ENCODE assay signal across 21 mouse cellular contexts in genomic region chr5:92715319-92715718, GRCm38 (mm10). TPM values are rescaled to one million over a fixed set of nuclear protein-coding genes. Genes with fewer than 3 reads are reported as not detected.
A peak's percentile ranks its signal among the peaks of the same experiment; 100 is the strongest.
DNase-seq lines count a peak whose midpoint lies in the region; ATAC-seq and TF ChIP-seq lines count a peak whose summit lies in the region.
"Had no signal": no experiment of that assay in that cellular context is flagged by ENCODE, and none has a peak within 500 bp of the region (broad histone marks: within the 10 kb centered on the region; RNA-seq: fewer than 3 reads in every experiment).

No protein-coding gene starts in this region.

- TF ChIP-seq POLR2A in liver, adult 2 months (IDR thresholded peaks at IDR 0.05; ENCODE audit: extremely low read depth, insufficient read depth, low read length): no peak
- TF ChIP-seq POLR2A in brain, embryonic 14.5 days (IDR thresholded peaks at IDR 0.05; ENCODE audit: borderline replicate concordance, extremely low read depth, insufficient read depth, insufficient read length, poor library complexity, severe bottlenecking): no peak

- H3K4me3 ChIP-seq in heart, embryonic 12.5 days: no peak overlapping the region
- no peak overlapping the region for H3K4me3 ChIP-seq in liver, adult 2 months (ENCODE audit: insufficient read depth, low read depth, low read length)
- H3K4me3 ChIP-seq in liver, embryonic 12.5 days: no peak overlapping the region
- no peak overlapping the region for H3K4me3 ChIP-seq in forebrain, embryonic 15.5 days
- H3K4me3 ChIP-seq: embryonic facial prominence, embryonic 12.5 days; heart, adult 2 months; hindbrain, embryonic 12.5 days; intestine, embryonic 15.5 days had no signal

- H3K9me3 ChIP-seq in heart, embryonic 12.5 days (replicated peaks): no peaks in the 10 kb centered on the region
- no peaks in the 10 kb centered on the region for H3K9me3 ChIP-seq in liver, embryonic 12.5 days (replicated peaks)
- no peaks in the 10 kb centered on the region for H3K9me3 ChIP-seq in forebrain, embryonic 15.5 days
- H3K9me3 ChIP-seq: embryonic facial prominence, embryonic 12.5 days; hindbrain, embryonic 12.5 days; intestine, embryonic 15.5 days had no signal

- 70% methylated on average over 11 of the region's 11 CpGs for WGBS in heart, embryonic 12.5 days
- WGBS in liver, adult 2 months: 26% methylated on average over 11 of the region's 11 CpGs
- WGBS in liver, embryonic 12.5 days (ENCODE audit: insufficient replicate concordance): 71% methylated on average over 11 of the region's 11 CpGs
- WGBS in forebrain, embryonic 15.5 days: 18% methylated on average over 11 of the region's 11 CpGs

- no peak for TF ChIP-seq CTCF in liver, adult 2 months (IDR thresholded peaks at IDR 0.05; ENCODE audit: low read depth, low read length)
- no peak for TF ChIP-seq CTCF in brain, embryonic 14.5 days (IDR thresholded peaks at IDR 0.05; ENCODE audit: borderline replicate concordance, extremely low read depth, insufficient read depth, insufficient read length)

- peaks cover 8% of the 10 kb centered on the region; the same call in 1 of the 2 replicates for H3K79me2 ChIP-seq in liver, adult 2 months (ENCODE audit: control insufficient read depth, insufficient read depth, low read length)

- peaks cover 7% of the 10 kb centered on the region for H3K4me1 ChIP-seq in heart, embryonic 12.5 days (replicated peaks)
- peaks cover 58% of the 10 kb centered on the region for H3K4me1 ChIP-seq in liver, adult 2 months (ENCODE audit: control insufficient read depth, insufficient read depth, low read length)
- H3K4me1 ChIP-seq in liver, embryonic 12.5 days: no peaks in the 10 kb centered on the region
- peaks cover 2% of the 10 kb centered on the region for H3K4me1 ChIP-seq in forebrain, embryonic 15.5 days
- H3K4me1 ChIP-seq: hindbrain, embryonic 12.5 days; intestine, embryonic 15.5 days had no signal

- no peak for ATAC-seq in heart, embryonic 12.5 days (ENCODE audit: insufficient number of reproducible peaks, low FRiP score)
- no peak for ATAC-seq in liver, embryonic 12.5 days
- ATAC-seq in forebrain, embryonic 15.5 days (replicated peaks): 0 out of 2 replicates have a peak, but pooled peaks have one; percentile 17
- ATAC-seq: intestine, embryonic 15.5 days had no signal

- no peaks in the 10 kb centered on the region for H3K27me3 ChIP-seq in heart, embryonic 12.5 days (replicated peaks)
- no peaks in the 10 kb centered on the region for H3K27me3 ChIP-seq in liver, adult 2 months (ENCODE audit: control insufficient read depth, insufficient read depth, low read length)
- no peaks in the 10 kb centered on the region for H3K27me3 ChIP-seq in liver, embryonic 12.5 days (replicated peaks)
- H3K27me3 ChIP-seq in forebrain, embryonic 15.5 days: no peaks in the 10 kb centered on the region
- H3K27me3 ChIP-seq: CH12.LX; embryonic facial prominence, embryonic 12.5 days; hindbrain, embryonic 12.5 days; intestine, embryonic 15.5 days had no signal

- no peaks in the 10 kb centered on the region for H3K36me3 ChIP-seq in heart, embryonic 12.5 days
- H3K36me3 ChIP-seq in liver, adult 2 months (ENCODE audit: control insufficient read depth, insufficient read depth, low read length): no peaks in the 10 kb centered on the region
- no peaks in the 10 kb centered on the region for H3K36me3 ChIP-seq in liver, embryonic 12.5 days
- H3K36me3 ChIP-seq in forebrain, embryonic 15.5 days: no peaks in the 10 kb centered on the region
- H3K36me3 ChIP-seq: embryonic facial prominence, embryonic 12.5 days; hindbrain, embryonic 12.5 days; intestine, embryonic 15.5 days had no signal

- no peak overlapping the region for H3K9ac ChIP-seq in heart, embryonic 12.5 days
- H3K9ac ChIP-seq in liver, adult 2 months (ENCODE audit: low read depth, low read length): no peak overlapping the region
- H3K9ac ChIP-seq in liver, embryonic 12.5 days: no peak overlapping the region
- no peak overlapping the region for H3K9ac ChIP-seq in forebrain, embryonic 15.5 days (replicated peaks)
- H3K9ac ChIP-seq: embryonic facial prominence, embryonic 12.5 days; hindbrain, embryonic 12.5 days; intestine, embryonic 15.5 days had no signal

- no peak overlapping the region for H3K27ac ChIP-seq in heart, embryonic 12.5 days (ENCODE audit: poor library complexity, severe bottlenecking)
- peak overlapping the region; percentile 50 for H3K27ac ChIP-seq in liver, adult 2 months (replicated peaks; ENCODE audit: insufficient read depth, low read depth, low read length)
- H3K27ac ChIP-seq in liver, embryonic 12.5 days: no peak overlapping the region
- 0 out of 2 replicates have a peak overlapping the region, but pooled peaks have one; percentile 29 for H3K27ac ChIP-seq in forebrain, embryonic 15.5 days (replicated peaks)
- H3K27ac ChIP-seq: embryonic facial prominence, embryonic 12.5 days; heart, adult 2 months; hindbrain, embryonic 12.5 days; intestine, embryonic 15.5 days had no signal

- no peak overlapping the region for H3K4me2 ChIP-seq in heart, embryonic 12.5 days
- no peak overlapping the region for H3K4me2 ChIP-seq in liver, embryonic 12.5 days
- H3K4me2 ChIP-seq in forebrain, embryonic 15.5 days (replicated peaks): no peak overlapping the region
- H3K4me2 ChIP-seq: embryonic facial prominence, embryonic 12.5 days; heart, embryonic 11.5 days; hindbrain, embryonic 12.5 days; intestine, embryonic 15.5 days had no signal

- DNase-seq in heart, adult 11 months: peak; percentile 73
- DNase-seq in liver, adult 2 months (ENCODE audit: extremely low read depth, low read depth, low spot score): peak; percentile 50
- DNase-seq in brain, embryonic 14.5 days (ENCODE audit: low read depth): peak; percentile 71
- DNase-seq in urinary bladder, postnatal 14 days (ENCODE audit: low spot score): no peak
- DNase-seq: adrenal gland, adult 8-10 months; adrenal gland, postnatal 36 days; cerebellum, adult 11 months; cerebellum, adult 8-10 months; cerebellum, postnatal 25 days; gastrocnemius, postnatal 36 days; heart, adult 2 months; kidney, adult 18-20 months had no signal

RNA-seq across cellular contexts. Expression of gene Shroom3, which starts 32.1 kb away (rescaled TPM):
- 19.7 and 22.2 TPM in 2 replicates for polyA plus RNA-seq in heart, embryonic 12.5 days (2016; fragmentation: Nextera tagmentation; extraction: Ambion mirVana)
- 4.1 and 7.0 TPM in 2 replicates for total RNA-seq in liver, adult 2 months (2014; rRNA removed)
- 3.7 and 4.0 TPM in 2 replicates for polyA plus RNA-seq in liver, adult 2 months (2012; rRNA removed)
- polyA plus RNA-seq in liver, embryonic 12.5 days (2016; fragmentation: Nextera tagmentation; extraction: Ambion mirVana): 0.92 and 1.2 TPM in 2 replicates
- 5.3 and 8.0 TPM in 2 replicates for polyA plus RNA-seq in brain, embryonic 14.5 days (2012; rRNA removed)
- polyA plus RNA-seq in forebrain, embryonic 15.5 days (2015; fragmentation: Nextera tagmentation; extraction: Ambion mirVana): 2.4 and 2.9 TPM in 2 replicates

RNA-seq across cellular contexts. Expression of gene Ccdc158, which starts 40.2 kb away (rescaled TPM):
- 1.1 and 1.2 TPM in 2 replicates for polyA plus RNA-seq in heart, embryonic 12.5 days (2016; fragmentation: Nextera tagmentation; extraction: Ambion mirVana)
- total RNA-seq in liver, adult 2 months (2014; rRNA removed): 0.37 and 0.40 TPM in 2 replicates
- polyA plus RNA-seq in liver, adult 2 months (2012; rRNA removed): 0.09 and 0.10 TPM in 2 replicates
- polyA plus RNA-seq in liver, embryonic 12.5 days (2016; fragmentation: Nextera tagmentation; extraction: Ambion mirVana): 0.17 and 0.23 TPM in 2 replicates
- polyA plus RNA-seq in brain, embryonic 14.5 days (2012; rRNA removed): 0.67 and 0.83 TPM in 2 replicates
- polyA plus RNA-seq in forebrain, embryonic 15.5 days (2015; fragmentation: Nextera tagmentation; extraction: Ambion mirVana): 0.45 and 0.75 TPM in 2 replicates
- total RNA-seq: CH12.LX; heart, postnatal 25 days had no signal
- polyA plus RNA-seq: heart, adult 2 months had no signal

Comparison
In these comparisons a context has a peak if more than half of its experiments do, and no peak if none do; other contexts are left out.
1. H3K27ac ChIP-seq: peak in liver, adult 2 months (single experiment) and forebrain, embryonic 15.5 days (single experiment); none in heart, embryonic 12.5 days (single experiment) and liver, embryonic 12.5 days (single experiment).